Mouse (Mus musculus) embryonic facial prominence, embryonic 15.5 days (tissue): ENCODE results near the gene Cnot1. TPM values are rescaled to one million over a fixed set of nuclear protein-coding genes. Genes with fewer than 3 reads are reported as not detected.

Source experiments
- ATAC-seq: fragments of 200-750 bp; cut with Nextera tagmentation; 2 replicates; pipeline ENCODE4 v1.8.0; 2017; ENCODE audit warnings: low read depth, moderate TSS enrichment; ENCODE audit not compliant: insufficient number of reproducible peaks, low FRiP score, low TSS enrichment
- H3K27ac ChIP-seq: fragments of 300-500 bp; sonication (generic); replicated peaks from 2 replicates; pipeline ENCODE4 v1.5.1; 2015; ENCODE audit warnings: mild to moderate bottlenecking, inconsistent platforms
- H3K27me3 ChIP-seq: fragments of 300-500 bp; sonication (generic); 2 replicates; pipeline ENCODE4 v1.6.1; 2015; ENCODE audit warnings: inconsistent platforms
- H3K36me3 ChIP-seq: fragments of 300-500 bp; sonication (generic); 2 replicates; pipeline ENCODE4 v1.6.1; 2015; ENCODE audit warnings: mild to moderate bottlenecking, inconsistent platforms
- H3K4me1 ChIP-seq: fragments of 300-500 bp; sonication (generic); 2 replicates; pipeline ENCODE4 v1.6.1; 2015; ENCODE audit warnings: inconsistent platforms
- H3K4me2 ChIP-seq: fragments of 300-500 bp; sonication (generic); replicated peaks from 2 replicates; pipeline ENCODE4 v1.6.1; 2015; ENCODE audit warnings: mild to moderate bottlenecking, inconsistent platforms
- H3K4me3 ChIP-seq: fragments of 300-500 bp; sonication (generic); replicated peaks from 2 replicates; pipeline ENCODE4 v1.5.1; 2015; ENCODE audit warnings: mild to moderate bottlenecking, inconsistent platforms
- H3K9ac ChIP-seq: fragments of 300-500 bp; sonication (generic); 2 replicates; pipeline ENCODE4 v1.6.1; 2015; ENCODE audit warnings: inconsistent platforms
- H3K9me3 ChIP-seq: fragments of 300-500 bp; sonication (generic); replicated peaks from 2 replicates; pipeline ENCODE4 v1.6.1; 2016; ENCODE audit warnings: inconsistent platforms
- WGBS: fragments of 180-500 bp; shearing (Covaris S2); methylation state at CpG from one replicate; pipeline ENCODE4 v1.1.7; 2015; 5-methylcytosine and 5-hydroxymethylcytosine counted together
- polyA plus RNA-seq: library from polyadenylated mRNA; unstranded; fragments of >200 nt; fragmentation: Nextera tagmentation; extraction: Ambion mirVana; gene quantifications from 2 replicates; pipeline ENCODE4 v1.2.1, GENCODE M21; 2015

Gene Cnot1
- polyA plus RNA-seq, result 49.6 and 52.4 TPM in 2 replicates

GRCm38 (mm10) chr8:95807331-95807843, at the start of gene Cnot1:
Gene Cnot1, minus strand, starts transcription at chr8:95807464.
- peak within 1 kb of the TSS; percentile 75 for H3K4me2 ChIP-seq
- peak within 1 kb of the TSS; percentile 98 for H3K27ac ChIP-seq
- peak within 1 kb of the TSS; percentile 99 for H3K4me3 ChIP-seq
- H3K4me1 ChIP-seq, result peaks cover 17% of the 10 kb centered on the region
- no peaks in the 10 kb centered on the region; the same call in 1 of the 2 replicates for H3K36me3 ChIP-seq
- under 1% methylated on average over 44 of the region's 44 CpGs for WGBS
- H3K27me3 ChIP-seq, result no peaks in the 10 kb centered on the region
- no peaks in the 10 kb centered on the region for H3K9me3 ChIP-seq
- H3K9ac ChIP-seq, result peak within 1 kb of the TSS; percentile 96
- peak; percentile 94 for ATAC-seq

- H3K4me3 ChIP-seq, result no peak overlapping the region
- H3K9ac ChIP-seq, result no peak overlapping the region
- no peak overlapping the region for H3K4me2 ChIP-seq
- peaks cover 8% of the 10 kb centered on the region for H3K4me1 ChIP-seq
- no peak for ATAC-seq
- no peak overlapping the region for H3K27ac ChIP-seq
- no peaks in the 10 kb centered on the region for H3K9me3 ChIP-seq
- H3K27me3 ChIP-seq, result no peaks in the 10 kb centered on the region
- 83% methylated on average over 6 of the region's 6 CpGs for WGBS
- H3K36me3 ChIP-seq, result no peaks in the 10 kb centered on the region
Measured at GRCm38 (mm10) chr8:95854174-95854573, 46.9 kb upstream of the Cnot1 start.

GRCm38 (mm10) chr8:95853102-95853843, 46.0 kb upstream of the Cnot1 start, which contains the start of gene Slc38a7:
Gene Slc38a7, minus strand, starts transcription at chr8:95853539.
- H3K4me2 ChIP-seq, result peak within 1 kb of the TSS; percentile 75
- peak; percentile 90 for ATAC-seq
- 12% methylated on average over 22 of the region's 22 CpGs for WGBS
- H3K4me3 ChIP-seq, result peak within 1 kb of the TSS; percentile 71
- peaks cover 1% of the 10 kb centered on the region for H3K36me3 ChIP-seq
- no peaks in the 10 kb centered on the region for H3K9me3 ChIP-seq
- H3K4me1 ChIP-seq, result peaks cover 8% of the 10 kb centered on the region
- peak within 1 kb of the TSS; percentile 62 for H3K9ac ChIP-seq
- no peaks in the 10 kb centered on the region for H3K27me3 ChIP-seq
- no peak within 1 kb of the TSS for H3K27ac ChIP-seq

- Histone ChIP-seq H3K9me3 (no peaks in the 10 kb centered on the region), H3K27me3 (no peaks in the 10 kb centered on the region), H3K4me3 (peak overlapping the region; percentile 71), H3K9ac (no peak overlapping the region; the same call in 1 of the 2 replicates), H3K27ac (no peak overlapping the region), H3K36me3 (peaks cover 6% of the 10 kb centered on the region), H3K4me2 (peak overlapping the region; percentile 75), H3K4me1 (peaks cover 8% of the 10 kb centered on the region)
- no peak for ATAC-seq
- WGBS, result 72% methylated on average over 4 of the region's 4 CpGs
Measured at GRCm38 (mm10) chr8:95852290-95852689, 45.0 kb upstream of the Cnot1 start.

- no peak overlapping the region for H3K27ac ChIP-seq
- H3K9me3 ChIP-seq, result no peaks in the 10 kb centered on the region
- ATAC-seq, result no peak
- H3K36me3 ChIP-seq, result peaks cover 10% of the 10 kb centered on the region
- no peak overlapping the region for H3K9ac ChIP-seq
- H3K4me2 ChIP-seq, result no peak overlapping the region
- 92% methylated on average over 2 of the region's 2 CpGs for WGBS
- H3K4me3 ChIP-seq, result no peak overlapping the region
- H3K27me3 ChIP-seq, result no peaks in the 10 kb centered on the region
- H3K4me1 ChIP-seq, result peaks cover 8% of the 10 kb centered on the region
Measured at GRCm38 (mm10) chr8:95850326-95850725, 43.1 kb upstream of the Cnot1 start.

GRCm38 (mm10) chr8:95848734-95849464, 41.6 kb upstream of the Cnot1 start:
- H3K9ac ChIP-seq, result no peak overlapping the region
- no peak overlapping the region for H3K4me2 ChIP-seq
- H3K27ac ChIP-seq, result no peak overlapping the region
- ATAC-seq, result no peak
- H3K4me3 ChIP-seq, result no peak overlapping the region
- no peaks in the 10 kb centered on the region for H3K27me3 ChIP-seq
- peaks cover 20% of the 10 kb centered on the region for H3K36me3 ChIP-seq
- no peaks in the 10 kb centered on the region for H3K9me3 ChIP-seq
- WGBS, result 81% methylated on average over 19 of the region's 19 CpGs
- H3K4me1 ChIP-seq, result peaks cover 8% of the 10 kb centered on the region

- Histone ChIP-seq H3K4me3 (no peak overlapping the region), H3K4me1 (peaks cover 8% of the 10 kb centered on the region), H3K4me2 (no peak overlapping the region), H3K9ac (no peak overlapping the region), H3K36me3 (peaks cover 28% of the 10 kb centered on the region), H3K27me3 (no peaks in the 10 kb centered on the region), H3K9me3 (no peaks in the 10 kb centered on the region), H3K27ac (no peak overlapping the region)
- WGBS, result 85% methylated on average over 24 of the region's 24 CpGs
- ATAC-seq, result no peak
Measured at GRCm38 (mm10) chr8:95848061-95848551, 40.8 kb upstream of the Cnot1 start.

GRCm38 (mm10) chr8:95845026-95845425, 37.8 kb upstream of the Cnot1 start:
- no peak overlapping the region for H3K9ac ChIP-seq
- no peak overlapping the region for H3K4me2 ChIP-seq
- no peaks in the 10 kb centered on the region for H3K27me3 ChIP-seq
- no peak overlapping the region for H3K27ac ChIP-seq
- H3K36me3 ChIP-seq, result peaks cover 37% of the 10 kb centered on the region
- no peaks in the 10 kb centered on the region for H3K4me1 ChIP-seq
- 84% methylated on average over 7 of the region's 7 CpGs for WGBS
- H3K4me3 ChIP-seq, result no peak overlapping the region
- no peaks in the 10 kb centered on the region for H3K9me3 ChIP-seq
- no peak for ATAC-seq

GRCm38 (mm10) chr8:95843968-95844367, 36.7 kb upstream of the Cnot1 start:
- Histone ChIP-seq H3K36me3 (peaks cover 37% of the 10 kb centered on the region), H3K9ac (no peak overlapping the region), H3K27me3 (no peaks in the 10 kb centered on the region), H3K4me2 (no peak overlapping the region), H3K27ac (no peak overlapping the region), H3K9me3 (no peaks in the 10 kb centered on the region), H3K4me3 (no peak overlapping the region), H3K4me1 (no peaks in the 10 kb centered on the region)
- WGBS, result 86% methylated on average over 6 of the region's 6 CpGs
- ATAC-seq, result no peak

GRCm38 (mm10) chr8:95841436-95841835, 34.2 kb upstream of the Cnot1 start:
- no peak for ATAC-seq
- no peaks in the 10 kb centered on the region for H3K4me1 ChIP-seq
- 91% methylated on average over 15 of the region's 15 CpGs for WGBS
- H3K4me3 ChIP-seq, result no peak overlapping the region
- no peak overlapping the region for H3K9ac ChIP-seq
- no peak overlapping the region for H3K4me2 ChIP-seq
- no peaks in the 10 kb centered on the region for H3K27me3 ChIP-seq
- H3K9me3 ChIP-seq, result no peaks in the 10 kb centered on the region
- H3K27ac ChIP-seq, result no peak overlapping the region
- H3K36me3 ChIP-seq, result peaks cover 40% of the 10 kb centered on the region

- Histone ChIP-seq H3K9me3 (no peaks in the 10 kb centered on the region), H3K4me2 (no peak overlapping the region), H3K9ac (no peak overlapping the region), H3K4me1 (no peaks in the 10 kb centered on the region), H3K27ac (no peak overlapping the region), H3K36me3 (peaks cover 29% of the 10 kb centered on the region), H3K4me3 (no peak overlapping the region), H3K27me3 (no peaks in the 10 kb centered on the region)
- 97% methylated on average over 4 of the region's 4 CpGs for WGBS
- ATAC-seq, result no peak
Measured at GRCm38 (mm10) chr8:95839289-95839688, 32.0 kb upstream of the Cnot1 start.
